21 mouse cellular contexts compared by ENCODE assay signal in the genomic region with DNA sequence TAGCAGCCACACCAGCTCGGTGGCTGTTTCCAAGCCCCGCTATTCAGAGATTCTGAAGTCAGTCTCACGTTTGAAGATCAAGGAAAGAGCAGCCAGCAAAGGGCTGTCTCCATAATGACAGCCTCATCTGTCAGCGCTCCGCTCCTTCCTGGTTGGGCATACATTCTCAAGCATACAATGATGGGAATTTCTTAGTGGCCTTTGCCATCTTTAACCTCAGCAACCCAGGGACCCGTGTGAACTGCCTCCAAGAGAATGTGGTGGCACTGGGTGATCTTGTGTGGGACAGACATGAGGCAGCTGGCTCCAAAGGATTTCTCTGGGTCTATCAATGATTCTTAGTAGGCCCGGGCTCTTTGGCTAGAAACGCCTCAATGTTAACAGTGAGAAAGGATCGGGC.
"Had no signal": no experiment of that assay in that cellular context is flagged by ENCODE, and none has a peak within 500 bp of the region (broad histone marks: within the 10 kb centered on the region; RNA-seq: fewer than 3 reads in every experiment).

No protein-coding gene starts in this region.

- H3K27ac ChIP-seq: intestine, embryonic 15.5 days; kidney, embryonic 15.5 days; limb, embryonic 12.5 days; limb, embryonic 15.5 days; liver, embryonic 14.5 days; midbrain, embryonic 10.5 days; midbrain, embryonic 13.5 days; neural tube, embryonic 12.5 days; neural tube, embryonic 15.5 days had no signal

- H3K4me3 ChIP-seq: intestine, embryonic 15.5 days; kidney, embryonic 15.5 days; limb, embryonic 12.5 days; limb, embryonic 15.5 days; megakaryocyte, embryonic 14.5 days; midbrain, embryonic 10.5 days; midbrain, embryonic 13.5 days; neural tube, embryonic 12.5 days; neural tube, embryonic 15.5 days had no signal

- ATAC-seq: hindbrain, embryonic 16.5 days; intestine, embryonic 15.5 days; liver, postnatal 0 days; midbrain, embryonic 13.5 days had no signal

- DNase-seq: kidney, adult 11 months; kidney, adult 8-10 months; kidney, postnatal 10 days; kidney, postnatal 36 days; left cerebral cortex, postnatal 4 days; liver, postnatal 0 days; right cerebral cortex, postnatal 4 days; thymus, adult 18-20 months; thymus, postnatal 25 days had no signal

- H3K36me3 ChIP-seq: intestine, embryonic 15.5 days; kidney, embryonic 15.5 days; limb, embryonic 12.5 days; limb, embryonic 15.5 days; midbrain, embryonic 10.5 days; midbrain, embryonic 13.5 days; neural tube, embryonic 12.5 days; neural tube, embryonic 15.5 days had no signal

- H3K4me1 ChIP-seq: intestine, embryonic 15.5 days; kidney, embryonic 15.5 days; megakaryocyte, embryonic 14.5 days; neural tube, embryonic 12.5 days had no signal

- H3K4me2 ChIP-seq: intestine, embryonic 15.5 days; kidney, embryonic 15.5 days; limb, embryonic 12.5 days; limb, embryonic 15.5 days; liver, embryonic 11.5 days; midbrain, embryonic 13.5 days; neural tube, embryonic 12.5 days; neural tube, embryonic 15.5 days had no signal

- H3K27me3 ChIP-seq: intestine, embryonic 15.5 days; kidney, embryonic 15.5 days; limb, embryonic 12.5 days; limb, embryonic 15.5 days; neural tube, embryonic 12.5 days; neural tube, embryonic 15.5 days had no signal

- H3K9me3 ChIP-seq: intestine, embryonic 15.5 days; kidney, embryonic 15.5 days; limb, embryonic 12.5 days; limb, embryonic 15.5 days; megakaryocyte, embryonic 14.5 days; midbrain, embryonic 10.5 days; midbrain, embryonic 13.5 days; neural tube, embryonic 12.5 days; neural tube, embryonic 15.5 days had no signal

- H3K9ac ChIP-seq: intestine, embryonic 15.5 days; kidney, embryonic 15.5 days; limb, embryonic 12.5 days; limb, embryonic 15.5 days; liver, embryonic 14.5 days; liver, postnatal 0 days; midbrain, embryonic 13.5 days; neural tube, embryonic 12.5 days; neural tube, embryonic 15.5 days had no signal
